ENCODE assay signal across 33 mouse cellular contexts in genomic region chr2:104114898-104115297, GRCm38 (mm10). TPM values are rescaled to one million over a fixed set of nuclear protein-coding genes. Genes with fewer than 3 reads are reported as not detected.
DNase-seq lines count a peak whose midpoint lies in the region; ATAC-seq and TF ChIP-seq lines count a peak whose summit lies in the region.
"Had no signal": no experiment of that assay in that cellular context is flagged by ENCODE, and none has a peak within 500 bp of the region (broad histone marks: within the 10 kb centered on the region; RNA-seq: fewer than 3 reads in every experiment).

No protein-coding gene starts in this region.

- 50% methylated on average over 3 of the region's 3 CpGs for WGBS in liver, adult 2 months
- 87% methylated on average over 3 of the region's 3 CpGs for WGBS in liver, embryonic 12.5 days (ENCODE audit: insufficient replicate concordance)
- WGBS in kidney, adult 2 months: 93% methylated on average over 3 of the region's 3 CpGs

- no peaks in the 10 kb centered on the region for H3K27me3 ChIP-seq in liver, adult 2 months (ENCODE audit: control insufficient read depth, insufficient read depth, low read length)
- H3K27me3 ChIP-seq in liver, embryonic 12.5 days (replicated peaks): no peaks in the 10 kb centered on the region
- H3K27me3 ChIP-seq in MEL (ENCODE audit: control insufficient read depth in 1 of 2, insufficient read depth in 2 of 2, low read length in 2 of 2): no peaks in the 10 kb centered on the region
- H3K27me3 ChIP-seq in kidney, adult 2 months (replicated peaks; ENCODE audit: control insufficient read depth, insufficient read depth, low read length): no peaks in the 10 kb centered on the region
- H3K27me3 ChIP-seq: embryonic facial prominence, embryonic 13.5 days; forebrain, embryonic 12.5 days; forebrain, embryonic 15.5 days; hindbrain, embryonic 12.5 days; hindbrain, embryonic 15.5 days; Patski had no signal

- H3K9me3 ChIP-seq in liver, embryonic 12.5 days (replicated peaks): no peaks in the 10 kb centered on the region
- H3K9me3 ChIP-seq in MEL (replicated peaks; ENCODE audit: insufficient read depth, low read length): no peaks in the 10 kb centered on the region
- H3K9me3 ChIP-seq: embryonic facial prominence, embryonic 10.5 days; embryonic facial prominence, embryonic 13.5 days; forebrain, embryonic 12.5 days; forebrain, embryonic 15.5 days; hindbrain, embryonic 12.5 days; hindbrain, embryonic 15.5 days had no signal

- TF ChIP-seq RAD21 in MEL (IDR thresholded peaks at IDR 0.05; ENCODE audit: low read depth, low read length): no peak

- H3K4me1 ChIP-seq in liver, adult 2 months (ENCODE audit: control insufficient read depth, insufficient read depth, low read length): peaks cover 12% of the 10 kb centered on the region
- H3K4me1 ChIP-seq in liver, embryonic 12.5 days: peaks cover 44% of the 10 kb centered on the region
- peaks cover 0 to 5% of the 10 kb centered on the region in 2 experiments; a peak in 2 of 4 replicates for H3K4me1 ChIP-seq in MEL (ENCODE audit: control insufficient read depth in 1 of 2, insufficient read depth in 2 of 2, low read length in 2 of 2)
- no peaks in the 10 kb centered on the region for H3K4me1 ChIP-seq in kidney, adult 2 months (ENCODE audit: control insufficient read depth, insufficient read depth, low read length)
- H3K4me1 ChIP-seq: embryonic facial prominence, embryonic 10.5 days; embryonic facial prominence, embryonic 13.5 days; forebrain, embryonic 12.5 days; forebrain, embryonic 15.5 days; hindbrain, embryonic 12.5 days; hindbrain, embryonic 15.5 days had no signal

- TF ChIP-seq POLR2A in liver, adult 2 months (IDR thresholded peaks at IDR 0.05; ENCODE audit: extremely low read depth, insufficient read depth, low read length): no peak
- no peak for TF ChIP-seq POLR2A in MEL (IDR thresholded peaks at IDR 0.05; ENCODE audit: control insufficient read depth in 1 of 2, insufficient read depth in 1 of 2, low read depth in 1 of 2, low read length in 2 of 2, poor library complexity in 1 of 2)
- no peak for TF ChIP-seq POLR2A in kidney, adult 2 months (IDR thresholded peaks at IDR 0.05; ENCODE audit: low read depth, low read length)

- peak; percentile 32 for DNase-seq in adrenal gland, postnatal 25 days
- DNase-seq in adrenal gland, postnatal 14 days: no peak
- peak; percentile 41 for DNase-seq in liver, adult 2 months (ENCODE audit: extremely low read depth, low read depth, low spot score)
- DNase-seq in MEL (ENCODE audit: low read depth, low spot score): no peak
- no peak for DNase-seq in kidney, adult 2 months
- DNase-seq: cerebellum, adult 11-12 months; cerebellum, adult 8-10 months; cerebellum, postnatal 10 days; cerebellum, postnatal 36 days; embryo, embryonic 11 days; gastrocnemius, postnatal 25 days had no signal

- no peak for ATAC-seq in liver, embryonic 12.5 days
- ATAC-seq: forebrain, embryonic 15.5 days; intestine, postnatal 0 days; Patski had no signal

- H3K4me2 ChIP-seq in liver, embryonic 12.5 days: no peak overlapping the region
- H3K4me2 ChIP-seq: embryonic facial prominence, embryonic 13.5 days; forebrain, embryonic 12.5 days; forebrain, embryonic 15.5 days; heart, embryonic 11.5 days; hindbrain, embryonic 12.5 days; hindbrain, embryonic 15.5 days had no signal

- H3K4me3 ChIP-seq in liver, adult 2 months (ENCODE audit: insufficient read depth, low read depth, low read length): no peak overlapping the region
- no peak overlapping the region for H3K4me3 ChIP-seq in liver, embryonic 12.5 days
- H3K4me3 ChIP-seq in MEL (ENCODE audit: control insufficient read depth in 1 of 2, insufficient read depth in 1 of 2, low read depth in 2 of 2, low read length in 2 of 2): no peak overlapping the region
- no peak overlapping the region for H3K4me3 ChIP-seq in kidney, adult 2 months (ENCODE audit: insufficient read depth, low read depth, low read length)
- H3K4me3 ChIP-seq: embryonic facial prominence, embryonic 10.5 days; embryonic facial prominence, embryonic 13.5 days; erythroblast, embryonic 14.5 days; forebrain, embryonic 12.5 days; forebrain, embryonic 15.5 days; hindbrain, embryonic 12.5 days; hindbrain, embryonic 15.5 days had no signal

- no peak overlapping the region for H3K9ac ChIP-seq in liver, adult 2 months (ENCODE audit: low read depth, low read length)
- no peak overlapping the region for H3K9ac ChIP-seq in liver, embryonic 12.5 days
- H3K9ac ChIP-seq in MEL (ENCODE audit: control insufficient read depth, low read depth, low read length, poor library complexity, severe bottlenecking): no peak overlapping the region
- H3K9ac ChIP-seq: embryonic facial prominence, embryonic 13.5 days; forebrain, embryonic 12.5 days; forebrain, embryonic 15.5 days; hindbrain, embryonic 12.5 days; hindbrain, embryonic 15.5 days had no signal

- no peak for TF ChIP-seq EP300 in MEL (IDR thresholded peaks at IDR 0.05; ENCODE audit: low read depth in 1 of 2, low read length in 2 of 2)

- no peak overlapping the region for H3K27ac ChIP-seq in liver, adult 2 months (replicated peaks; ENCODE audit: insufficient read depth, low read depth, low read length)
- no peak overlapping the region for H3K27ac ChIP-seq in liver, embryonic 12.5 days
- no peak overlapping the region for H3K27ac ChIP-seq in MEL (ENCODE audit: control insufficient read depth, low read depth, low read length)
- no peak overlapping the region for H3K27ac ChIP-seq in kidney, adult 2 months (ENCODE audit: insufficient read depth, low read depth, low read length)
- H3K27ac ChIP-seq: embryonic facial prominence, embryonic 10.5 days; embryonic facial prominence, embryonic 13.5 days; forebrain, embryonic 12.5 days; forebrain, embryonic 15.5 days; hindbrain, embryonic 12.5 days; hindbrain, embryonic 15.5 days had no signal

- no peaks in the 10 kb centered on the region for H3K79me2 ChIP-seq in liver, adult 2 months (ENCODE audit: control insufficient read depth, insufficient read depth, low read length)
- no peaks in the 10 kb centered on the region for H3K79me2 ChIP-seq in MEL (ENCODE audit: control insufficient read depth, insufficient read depth, low read length, poor library complexity)

- no peak for TF ChIP-seq CTCF in liver, adult 2 months (IDR thresholded peaks at IDR 0.05; ENCODE audit: low read depth, low read length)
- no peak for TF ChIP-seq CTCF in MEL (IDR thresholded peaks at IDR 0.05 in 2 of 3, conservative IDR thresholded peaks at IDR 0.05 in 1 of 3; ENCODE audit: control insufficient read depth in 1 of 3, insufficient read depth in 1 of 3, low read depth in 2 of 3, low read length in 3 of 3, poor library complexity in 1 of 3, severe bottlenecking in 1 of 3)
- no peak for TF ChIP-seq CTCF in kidney, adult 2 months (conservative IDR thresholded peaks at IDR 0.05; ENCODE audit: insufficient read depth, insufficient read length, low read depth, low read length)

- H3K36me3 ChIP-seq in liver, adult 2 months (ENCODE audit: control insufficient read depth, insufficient read depth, low read length): no peaks in the 10 kb centered on the region; the same call in 1 of the 2 replicates
- H3K36me3 ChIP-seq in liver, embryonic 12.5 days: peaks cover 48% of the 10 kb centered on the region
- peaks cover 0 to 5% of the 10 kb centered on the region in 2 experiments; a peak in 2 of 4 replicates for H3K36me3 ChIP-seq in MEL (ENCODE audit: control insufficient read depth in 1 of 2, insufficient read depth in 2 of 2, low read length in 2 of 2)
- no peaks in the 10 kb centered on the region for H3K36me3 ChIP-seq in kidney, adult 2 months (ENCODE audit: control insufficient read depth, insufficient read depth, low read length)
- H3K36me3 ChIP-seq: embryonic facial prominence, embryonic 13.5 days; forebrain, embryonic 12.5 days; forebrain, embryonic 15.5 days; hindbrain, embryonic 12.5 days; hindbrain, embryonic 15.5 days had no signal

RNA-seq across cellular contexts. Expression of gene A930018P22Rik, which starts 7.7 kb away (rescaled TPM):
- 0.79 and 2.4 TPM in 2 replicates for total RNA-seq in adrenal gland, postnatal 25 days (2021)
- total RNA-seq in adrenal gland, postnatal 14 days (2021): 1.1 and 2.4 TPM in 2 replicates
- 0.18 TPM in 1 of 2 replicates, not detected in the other for total RNA-seq in liver, adult 2 months (2014; rRNA removed)
- 0.26 and 0.35 TPM in 2 replicates for polyA plus RNA-seq in liver, adult 2 months (2012; rRNA removed)
- 0.36 and 0.77 TPM in 2 replicates for polyA plus RNA-seq in liver, embryonic 12.5 days (2016; fragmentation: Nextera tagmentation; extraction: Ambion mirVana)
- not detected in 2 replicates for total RNA-seq in MEL (2012; rRNA removed)
- not detected for polyA plus RNA-seq in MEL (2012; ENCODE audit: insufficient read depth in 1 of 2, insufficient read length in 2 of 2, low read depth in 1 of 2, low replicate concordance in 2 of 2, missing spikeins in 1 of 2)
- 0.12 and 0.19 TPM in 2 replicates for polyA plus RNA-seq in kidney, adult 2 months (2012; rRNA removed)
- total RNA-seq: ES-E14; hematopoietic stem cell, adult 5-6 weeks had no signal
- polyA plus RNA-seq: brain, embryonic 14.5 days; embryonic facial prominence, embryonic 10.5 days; embryonic facial prominence, embryonic 13.5 days; forebrain, embryonic 12.5 days; forebrain, embryonic 15.5 days; heart, embryonic 14.5 days; hindbrain, embryonic 12.5 days; hindbrain, embryonic 15.5 days; intestine, embryonic 14.5 days; Patski had no signal

RNA-seq across cellular contexts. Expression of gene Cd59a, which starts 19.3 kb away (rescaled TPM):
- total RNA-seq in adrenal gland, postnatal 25 days (2021): 63.6 and 68.6 TPM in 2 replicates
- 47.4 and 51.9 TPM in 2 replicates for total RNA-seq in adrenal gland, postnatal 14 days (2021)
- total RNA-seq in liver, adult 2 months (2014; rRNA removed): 62.5 and 69.5 TPM in 2 replicates
- 28.6 and 39.5 TPM in 2 replicates for polyA plus RNA-seq in liver, adult 2 months (2012; rRNA removed)
- 71.2 and 76.7 TPM in 2 replicates for polyA plus RNA-seq in liver, embryonic 12.5 days (2016; fragmentation: Nextera tagmentation; extraction: Ambion mirVana)
- total RNA-seq in MEL (2012; rRNA removed): 0.08 TPM in 1 of 2 replicates, not detected in the other
- under 1 TPM in 1 of 2 experiments, not detected in 1; 0.96 TPM for polyA plus RNA-seq in MEL (2012; ENCODE audit: insufficient read depth in 1 of 2, insufficient read length in 2 of 2, low read depth in 1 of 2, low replicate concordance in 2 of 2, missing spikeins in 1 of 2)
- polyA plus RNA-seq in kidney, adult 2 months (2012; rRNA removed): 31.1 and 31.6 TPM in 2 replicates

RNA-seq across cellular contexts. Expression of gene Cd59b, which starts 45.2 kb away (rescaled TPM):
- total RNA-seq in adrenal gland, postnatal 25 days (2021): 6.4 and 11.2 TPM in 2 replicates
- total RNA-seq in adrenal gland, postnatal 14 days (2021): 4.4 and 4.6 TPM in 2 replicates
- 9.5 and 20.7 TPM in 2 replicates for total RNA-seq in liver, adult 2 months (2014; rRNA removed)
- polyA plus RNA-seq in liver, adult 2 months (2012; rRNA removed): 17.7 and 28.1 TPM in 2 replicates
- polyA plus RNA-seq in liver, embryonic 12.5 days (2016; fragmentation: Nextera tagmentation; extraction: Ambion mirVana): 10.4 and 13.2 TPM in 2 replicates
- total RNA-seq in MEL (2012; rRNA removed): not detected in 2 replicates
- polyA plus RNA-seq in MEL (2012; ENCODE audit: insufficient read depth in 1 of 2, insufficient read length in 2 of 2, low read depth in 1 of 2, low replicate concordance in 2 of 2, missing spikeins in 1 of 2): under 1 TPM in 1 of 2 experiments, not detected in 1; 0.38 TPM
- polyA plus RNA-seq in kidney, adult 2 months (2012; rRNA removed): 18.5 and 25.0 TPM in 2 replicates

RNA-seq across cellular contexts. Expression of gene Gm10799, which starts 46.5 kb away (rescaled TPM):
- total RNA-seq in adrenal gland, postnatal 25 days (2021): not detected in 2 replicates
- not detected in 2 replicates for total RNA-seq in adrenal gland, postnatal 14 days (2021)
- not detected in 2 replicates for total RNA-seq in liver, adult 2 months (2014; rRNA removed)
- polyA plus RNA-seq in liver, adult 2 months (2012; rRNA removed): not detected in 2 replicates
- not detected in 2 replicates for polyA plus RNA-seq in liver, embryonic 12.5 days (2016; fragmentation: Nextera tagmentation; extraction: Ambion mirVana)
- total RNA-seq in MEL (2012; rRNA removed): not detected in 2 replicates
- not detected for polyA plus RNA-seq in MEL (2012; ENCODE audit: insufficient read depth in 1 of 2, insufficient read length in 2 of 2, low read depth in 1 of 2, low replicate concordance in 2 of 2, missing spikeins in 1 of 2)
- not detected in 2 replicates for polyA plus RNA-seq in kidney, adult 2 months (2012; rRNA removed)
- total RNA-seq: ES-E14; gastrocnemius, adult 8-10 months; gastrocnemius, postnatal 25 days; heart, adult 8-10 months; heart, postnatal 25 days; hematopoietic stem cell, adult 5-6 weeks had no signal
- polyA plus RNA-seq: brain, embryonic 14.5 days; cortical plate, adult 2 months; embryonic facial prominence, embryonic 10.5 days; embryonic facial prominence, embryonic 13.5 days; erythroblast, embryonic 14.5 days; forebrain, embryonic 12.5 days; forebrain, embryonic 15.5 days; gonadal fat pad, adult 2 months; heart, embryonic 11.5 days; heart, embryonic 14.5 days; heart, postnatal 0 days; hindbrain, embryonic 12.5 days; hindbrain, embryonic 15.5 days; intestine, embryonic 14.5 days; intestine, postnatal 0 days; Patski had no signal

RNA-seq across cellular contexts. Expression of gene Gm10912, which starts 49.3 kb away (rescaled TPM):
- 0.55 TPM in 1 of 2 replicates, not detected in the other for total RNA-seq in adrenal gland, postnatal 25 days (2021)
- total RNA-seq in adrenal gland, postnatal 14 days (2021): 0.59 TPM in 1 of 2 replicates, not detected in the other
- total RNA-seq in liver, adult 2 months (2014; rRNA removed): 0.40 and 0.65 TPM in 2 replicates
- 0.11 TPM in 1 of 2 replicates, not detected in the other for polyA plus RNA-seq in liver, adult 2 months (2012; rRNA removed)
- polyA plus RNA-seq in liver, embryonic 12.5 days (2016; fragmentation: Nextera tagmentation; extraction: Ambion mirVana): not detected in 2 replicates
- total RNA-seq in MEL (2012; rRNA removed): 0.08 TPM in 1 of 2 replicates, not detected in the other
- under 1 TPM in 1 of 2 experiments, not detected in 1; 0.06 TPM for polyA plus RNA-seq in MEL (2012; ENCODE audit: insufficient read depth in 1 of 2, insufficient read length in 2 of 2, low read depth in 1 of 2, low replicate concordance in 2 of 2, missing spikeins in 1 of 2)
- 0.14 and 0.18 TPM in 2 replicates for polyA plus RNA-seq in kidney, adult 2 months (2012; rRNA removed)
- total RNA-seq: ES-E14; hematopoietic stem cell, adult 5-6 weeks had no signal
- polyA plus RNA-seq: embryonic facial prominence, embryonic 10.5 days; erythroblast, embryonic 14.5 days; forebrain, embryonic 12.5 days; forebrain, embryonic 15.5 days; heart, embryonic 11.5 days; heart, embryonic 14.5 days; hindbrain, embryonic 12.5 days; hindbrain, embryonic 15.5 days; intestine, embryonic 14.5 days; intestine, postnatal 0 days; Patski had no signal

Comparison
In these comparisons a context has a peak if more than half of its experiments do, and no peak if none do; other contexts are left out.
1. DNase-seq: peak in adrenal gland, postnatal 25 days (single experiment) and liver, adult 2 months (single experiment); none in adrenal gland, postnatal 14 days (single experiment), MEL (single experiment) and kidney, adult 2 months (single experiment).
2. RNA of gene Cd59a, which starts 19.3 kb away (total RNA-seq): 62.5 to 69.5 TPM in liver, adult 2 months, 63.6 to 68.6 TPM in adrenal gland, postnatal 25 days and 47.4 to 51.9 TPM in adrenal gland, postnatal 14 days; 0.08 TPM in MEL; every median in the first group is over 10 times any median in the second.